Mouse (Mus musculus): ENCODE measurements at regions not wholly inside any gene's neighbourhood (a gene's known extent, or its start where the extent isn't known, plus 50 kb on each side); places are given as distances from the start of the nearest gene placed in this dataset.

DNA sequence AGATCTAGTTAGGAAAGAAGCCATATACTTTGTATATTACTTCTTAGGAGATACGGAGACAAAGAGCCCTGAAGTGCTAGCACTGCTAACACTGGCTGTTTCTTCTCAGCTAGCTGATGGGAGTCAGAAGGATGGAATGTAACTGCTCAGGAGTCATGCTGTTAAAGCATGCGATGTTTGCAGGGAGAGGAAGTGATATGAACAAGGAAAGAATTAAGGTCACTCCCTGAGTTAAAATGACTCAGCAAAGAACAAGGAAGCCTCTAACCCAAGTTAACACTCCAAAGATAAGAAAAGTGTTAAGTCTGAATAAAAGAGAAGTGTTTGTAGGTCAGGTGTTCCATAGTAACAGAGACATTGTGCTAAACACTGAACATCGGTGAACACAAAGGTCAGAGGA lies 86.9 kb upstream of the Zic3 start:
- 23% methylated on average over 3 of the region's 3 CpGs for WGBS

DNA sequence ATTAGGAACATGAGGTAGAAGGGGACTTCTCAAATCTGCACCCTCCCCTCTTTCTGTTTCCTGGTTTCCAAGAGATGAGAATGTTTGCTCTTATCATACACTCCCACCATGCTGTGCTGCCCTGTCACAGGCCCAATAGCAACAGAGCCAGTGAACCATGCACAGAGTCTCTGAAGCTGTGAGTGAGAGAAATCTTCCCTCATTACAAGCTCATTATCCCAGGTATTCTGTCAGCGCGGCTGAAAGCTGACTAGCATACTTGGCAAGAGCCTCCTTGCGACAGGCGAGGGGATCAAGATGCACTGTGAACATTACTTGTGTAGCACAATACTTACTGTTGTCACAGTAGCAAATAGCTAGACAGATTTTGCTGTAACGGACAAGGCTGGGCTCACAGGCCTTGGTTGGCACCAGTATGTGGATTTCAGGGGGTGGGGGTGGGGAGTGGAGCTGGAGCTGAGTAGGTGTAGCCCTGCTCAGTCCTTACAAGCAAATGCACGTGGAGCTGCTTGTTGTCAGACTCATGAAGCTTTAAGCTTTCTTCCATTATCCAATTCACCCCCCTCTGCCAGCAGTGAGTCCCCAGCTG lies 84.2 kb upstream of the Zic3 start:
- Histone ChIP-seq H3K4me2 (ENCODE audit: low read depth, low read length) (no peak overlapping the region), H3K4me1 (ENCODE audit: control insufficient read depth, insufficient read depth, low read length) (no peaks in the 10 kb centered on the region), H3K9ac (ENCODE audit: low read length) (no peak overlapping the region), H3K36me3 (ENCODE audit: control insufficient read depth, insufficient read depth) (no peaks in the 10 kb centered on the region), H3K27ac (ENCODE audit: low read length) (no peak overlapping the region), H3K27me3 (ENCODE audit: control insufficient read depth, insufficient read depth, low read length) (peaks cover 2% of the 10 kb centered on the region; the same call in 1 of the 2 replicates), H3K4me3 (ENCODE audit: low read length) (no peak overlapping the region), H3K9me3 (replicated peaks; ENCODE audit: control insufficient read depth, low read length) (no peaks in the 10 kb centered on the region)
- ATAC-seq (replicated peaks; ENCODE audit: extremely low read depth, insufficient read depth, low FRiP score) = no peak
- 50% methylated on average over 6 of the region's 6 CpGs for whole genome bisulfite sequencing

More for the DNA sequence above, 86.9 kb upstream of the Zic3 start:
- ATAC-seq (replicated peaks; ENCODE audit: extremely low read depth, insufficient read depth, low FRiP score) = no peak
- Histone ChIP-seq H3K4me1 (ENCODE audit: control insufficient read depth, insufficient read depth, low read length) (no peaks in the 10 kb centered on the region), H3K27ac (ENCODE audit: low read length) (no peak overlapping the region), H3K36me3 (ENCODE audit: control insufficient read depth, insufficient read depth) (no peaks in the 10 kb centered on the region), H3K27me3 (ENCODE audit: control insufficient read depth, insufficient read depth, low read length) (peaks cover 2% of the 10 kb centered on the region; the same call in 1 of the 2 replicates), H3K4me2 (ENCODE audit: low read depth, low read length) (no peak overlapping the region), H3K9ac (ENCODE audit: low read length) (no peak overlapping the region), H3K4me3 (ENCODE audit: low read length) (no peak overlapping the region), H3K9me3 (replicated peaks; ENCODE audit: control insufficient read depth, low read length) (no peaks in the 10 kb centered on the region)

DNA sequence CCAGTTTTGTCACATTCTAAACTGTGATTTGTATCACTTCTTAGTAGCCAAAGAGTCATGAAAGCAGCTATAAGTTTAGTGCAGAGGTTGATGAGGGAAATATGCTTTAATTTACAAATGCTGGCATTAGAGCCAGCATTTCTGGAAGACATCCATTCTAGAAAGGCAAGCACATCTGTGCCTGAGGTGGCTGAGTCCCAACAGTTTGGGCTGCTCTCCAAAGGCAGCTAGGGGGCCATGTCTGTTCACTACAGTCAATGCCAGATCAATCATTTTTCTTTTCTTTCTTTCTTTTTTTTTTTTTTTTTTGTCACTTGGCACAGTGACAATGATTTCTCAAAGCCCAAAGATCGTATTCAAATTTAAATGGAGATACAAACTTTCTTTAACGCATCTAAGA lies 71.6 kb upstream of the Zic3 start:
- no peaks in the 10 kb centered on the region for H3K9me3 ChIP-seq (replicated peaks; ENCODE audit: control insufficient read depth, low read length)
- ATAC-seq (replicated peaks; ENCODE audit: extremely low read depth, insufficient read depth, low FRiP score) = no peak
- no peak overlapping the region for H3K27ac ChIP-seq (ENCODE audit: low read length)
- H3K9ac ChIP-seq (ENCODE audit: low read length) = no peak overlapping the region
- WGBS = 54% methylated on average over 2 of the region's 2 CpGs
- H3K27me3 ChIP-seq (ENCODE audit: control insufficient read depth, insufficient read depth, low read length) = no peaks in the 10 kb centered on the region
- no peak overlapping the region for H3K4me3 ChIP-seq (ENCODE audit: low read length)
- no peak overlapping the region for H3K4me2 ChIP-seq (ENCODE audit: low read depth, low read length)
- no peaks in the 10 kb centered on the region for H3K4me1 ChIP-seq (ENCODE audit: control insufficient read depth, insufficient read depth, low read length)
- H3K36me3 ChIP-seq (ENCODE audit: control insufficient read depth, insufficient read depth) = no peaks in the 10 kb centered on the region

DNA sequence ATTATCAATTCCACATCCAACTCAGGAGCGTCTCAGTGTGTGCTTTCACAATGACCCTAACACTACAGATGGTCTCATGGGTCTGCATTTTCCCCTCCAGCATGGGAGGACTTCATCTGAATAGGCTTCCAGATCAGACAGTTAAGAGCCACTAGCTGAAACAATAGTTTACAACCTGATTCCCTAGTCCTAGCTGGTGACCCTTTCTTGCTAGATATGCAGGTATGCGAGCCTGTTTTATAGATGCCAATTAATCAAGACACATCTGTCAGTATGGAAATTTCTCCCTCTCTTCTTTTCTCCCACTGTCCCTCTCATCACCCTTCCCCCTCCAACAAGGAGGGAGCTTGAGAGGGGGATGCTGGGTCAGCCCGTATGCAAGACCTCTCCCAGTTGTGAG lies 71.2 kb upstream of the Zic3 start:
- no peak overlapping the region for H3K27ac ChIP-seq (ENCODE audit: low read length)
- H3K36me3 ChIP-seq (ENCODE audit: control insufficient read depth, insufficient read depth) = no peaks in the 10 kb centered on the region
- H3K9me3 ChIP-seq (replicated peaks; ENCODE audit: control insufficient read depth, low read length) = no peaks in the 10 kb centered on the region
- no peak overlapping the region for H3K4me3 ChIP-seq (ENCODE audit: low read length)
- no peaks in the 10 kb centered on the region for H3K4me1 ChIP-seq (ENCODE audit: control insufficient read depth, insufficient read depth, low read length)
- H3K4me2 ChIP-seq (ENCODE audit: low read depth, low read length) = no peak overlapping the region
- no peak overlapping the region for H3K9ac ChIP-seq (ENCODE audit: low read length)
- H3K27me3 ChIP-seq (ENCODE audit: control insufficient read depth, insufficient read depth, low read length) = no peaks in the 10 kb centered on the region
- no peak for ATAC-seq (replicated peaks; ENCODE audit: extremely low read depth, insufficient read depth, low FRiP score)
- 44% methylated on average over 3 of the region's 3 CpGs for WGBS

DNA sequence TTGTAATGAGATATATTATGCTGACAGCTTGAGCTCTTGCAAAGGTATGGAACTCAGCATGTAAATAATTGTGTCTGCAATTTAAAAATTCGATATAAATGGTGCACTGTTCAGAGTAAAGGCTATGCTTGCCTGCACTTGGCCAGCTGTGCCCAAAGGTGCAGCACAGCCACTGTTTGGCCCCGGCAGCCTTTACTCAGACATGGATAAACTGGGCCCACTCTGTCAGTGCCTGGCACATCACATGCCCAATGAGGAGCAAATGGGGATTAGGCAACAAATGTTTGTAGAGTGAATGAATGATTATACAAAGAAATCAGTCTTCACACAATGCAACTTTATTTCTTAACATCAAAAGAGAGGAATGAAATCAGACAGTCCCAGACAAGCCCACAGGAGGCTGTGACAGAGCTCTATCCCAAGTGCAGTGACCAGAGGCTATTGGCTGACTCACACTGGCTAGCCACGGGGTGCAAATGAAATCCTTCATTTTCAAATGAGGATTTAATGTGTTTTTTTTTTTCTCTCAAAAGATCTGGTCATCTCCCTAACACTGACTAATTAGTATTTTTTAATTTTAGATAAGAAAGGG lies 67.8 kb upstream of the Zic3 start:
- H3K4me3 ChIP-seq (ENCODE audit: low read length) = no peak overlapping the region
- no peak overlapping the region for H3K27ac ChIP-seq (ENCODE audit: low read length)
- no peaks in the 10 kb centered on the region for H3K27me3 ChIP-seq (ENCODE audit: control insufficient read depth, insufficient read depth, low read length)
- no peaks in the 10 kb centered on the region for H3K36me3 ChIP-seq (ENCODE audit: control insufficient read depth, insufficient read depth)
- H3K4me1 ChIP-seq (ENCODE audit: control insufficient read depth, insufficient read depth, low read length) = no peaks in the 10 kb centered on the region
- H3K9ac ChIP-seq (ENCODE audit: low read length) = no peak overlapping the region
- H3K9me3 ChIP-seq (replicated peaks; ENCODE audit: control insufficient read depth, low read length) = no peaks in the 10 kb centered on the region
- no peak overlapping the region for H3K4me2 ChIP-seq (ENCODE audit: low read depth, low read length)
- ATAC-seq (replicated peaks; ENCODE audit: extremely low read depth, insufficient read depth, low FRiP score) = no peak
- 32% methylated on average over 3 of the region's 3 CpGs for WGBS

Data from heart, embryonic 16.5 days (tissue).